Mouse (Mus musculus) kidney, adult 2 months (tissue): ENCODE results near the gene Rbfox3.
A peak's percentile ranks its signal among the peaks of the same experiment; 100 is the strongest.

Experiments used
- CTCF ChIP-seq: fragments of 200-500 bp; conservative IDR thresholded peaks from 2 replicates; pipeline ENCODE4 v1.5.1; 2011; ENCODE audit warnings: low read depth, mild to moderate bottlenecking, control low read depth, low read length, moderate library complexity, mixed read lengths; ENCODE audit not compliant: insufficient read depth, insufficient read length
- POLR2A ChIP-seq: fragments of 200-500 bp; IDR thresholded peaks from one replicate; pipeline ENCODE4 v1.6.1; 2011; ENCODE audit warnings: low read depth, low read length, control low read depth

DNA sequence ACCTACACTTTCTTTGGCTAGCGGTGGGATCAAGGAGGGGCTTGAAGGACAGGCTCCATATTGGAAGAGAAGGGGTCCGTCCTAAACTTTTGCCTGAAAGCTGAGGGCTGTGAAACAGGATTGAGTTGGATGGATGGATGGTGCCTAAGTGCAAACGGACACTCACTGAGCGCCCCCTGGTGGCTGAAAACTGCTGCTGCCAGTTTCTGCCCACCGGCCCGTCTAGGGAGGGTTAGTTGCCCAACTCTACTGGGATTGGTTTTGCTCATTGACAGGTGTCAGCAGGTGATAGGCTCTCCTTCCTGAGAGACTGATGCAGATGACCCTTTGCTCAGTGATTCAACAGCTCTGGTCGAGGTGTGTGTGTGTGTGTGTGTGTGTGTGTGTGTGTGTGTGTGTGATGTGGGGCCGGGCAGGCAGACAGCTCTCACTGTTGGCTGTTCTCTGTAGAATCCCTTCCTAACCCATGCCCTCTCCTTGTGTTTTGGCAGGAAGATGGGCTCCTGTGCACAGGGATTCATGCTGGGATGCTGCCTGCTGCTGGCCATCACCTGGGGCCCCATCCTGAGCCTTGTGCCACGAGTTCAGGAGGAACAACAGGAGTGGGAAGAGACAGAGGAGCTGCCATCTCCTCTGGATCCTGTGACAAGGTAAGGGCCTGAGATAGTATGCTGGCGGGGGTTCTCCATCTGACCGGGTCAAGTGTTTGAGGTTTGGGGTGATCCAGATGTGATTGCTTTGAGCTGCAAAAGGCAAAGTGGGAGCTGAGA, 468.0 kb downstream of the Rbfox3 start:
- TF ChIP-seq CTCF, result peak; percentile 88
- no peak for TF ChIP-seq POLR2A
